Mouse (Mus musculus): ENCODE measurements around the gene Tcf3. TPM values are rescaled to one million over a fixed set of nuclear protein-coding genes. Genes with fewer than 3 reads are reported as not detected.

Gene Tcf3
- total RNA-seq, 2 experiments from 2014 or later: 36.1 to 42.9 TPM

Small RNAs within 50 kb of the gene (microRNA-seq; reads per million reads assigned to microRNA genes)
- 0 reads per million in 2 experiments for gene Gm22721

Other genes starting within 250 kb of the Tcf3 start
- gene Mum1, start 207.2 kb downstream of the Tcf3 start, total RNA-seq (2021): 10 to 100 TPM; 40.3 to 46.6 TPM
- 100 to 1,000 TPM; 143 to 152 TPM for gene Ndufs7, start 184.5 kb downstream of the Tcf3 start, total RNA-seq (2021)
- 10 to 100 TPM; 27.8 to 31.5 TPM for gene Gamt, start 172.6 kb downstream of the Tcf3 start, total RNA-seq (2021)
- gene Dazap1, start 172.2 kb downstream of the Tcf3 start, total RNA-seq (2021): 10 to 100 TPM; 94.6 to 96.3 TPM
- 100 to 1,000 TPM; 733 to 857 TPM for gene Rps15, start 141.2 kb downstream of the Tcf3 start, total RNA-seq (2021)
- 100 to 1,000 TPM; 179 to 181 TPM for gene Apc2, start 137.7 kb downstream of the Tcf3 start, total RNA-seq (2021)
- 10 to 100 TPM; 19.7 to 22.2 TPM for gene 2310011J03Rik, start 113.1 kb downstream of the Tcf3 start, total RNA-seq (2021)
- 1 to 10 TPM; 7.1 to 8.0 TPM for gene Pcsk4, start 104.1 kb downstream of the Tcf3 start, total RNA-seq (2021)
- gene Reep6, start 103.7 kb downstream of the Tcf3 start, total RNA-seq (2021): 10 to 100 TPM; 10.3 to 11.6 TPM
- 1 to 10 TPM in 1 of 2 experiments, under 1 TPM in 1; 0.75 to 1.2 TPM for gene Adamtsl5, start 85.2 kb downstream of the Tcf3 start, total RNA-seq (2021)
- 1 to 10 TPM; 1.7 to 3.8 TPM for gene Plk5, start 77.2 kb downstream of the Tcf3 start, total RNA-seq (2021)
- gene Mex3d, start 46.0 kb downstream of the Tcf3 start, total RNA-seq (2021): 10 to 100 TPM; 33.6 to 36.6 TPM
- gene Mbd3, start 34.1 kb downstream of the Tcf3 start, total RNA-seq (2021): 100 to 1,000 TPM; 119 to 129 TPM
- gene Uqcr11, start 26.8 kb downstream of the Tcf3 start, total RNA-seq (2021): 100 to 1,000 TPM; 503 to 527 TPM
- under 1 TPM; 0.07 TPM for gene Onecut3, start 61.2 kb upstream of the Tcf3 start, total RNA-seq (2021)
- under 1 TPM; 0.21 to 0.38 TPM for gene Atp8b3, start 105.5 kb upstream of the Tcf3 start, total RNA-seq (2021)
- 10 to 100 TPM; 49.5 to 53.9 TPM for gene Rexo1, start 127.9 kb upstream of the Tcf3 start, total RNA-seq (2021)
- 10 to 100 TPM; 41.8 to 43.6 TPM for gene Klf16, start 143.7 kb upstream of the Tcf3 start, total RNA-seq (2021)
- 100 to 1,000 TPM; 179 to 191 TPM for gene Abhd17a, start 156.7 kb upstream of the Tcf3 start, total RNA-seq (2021)
- 10 to 100 TPM; 34.9 to 42.9 TPM for gene Scamp4, start 169.2 kb upstream of the Tcf3 start, total RNA-seq (2021)
- gene Adat3, start 169.2 kb upstream of the Tcf3 start, total RNA-seq (2021): 1 to 10 TPM; 2.1 to 4.5 TPM
- 1 to 10 TPM; 2.6 to 3.0 TPM for gene Gm49322, start 172.4 kb upstream of the Tcf3 start, total RNA-seq (2021)
- 100 to 1,000 TPM; 146 to 157 TPM for gene Csnk1g2, start 189.2 kb upstream of the Tcf3 start, total RNA-seq (2021)
- gene Btbd2, start 223.4 kb upstream of the Tcf3 start, total RNA-seq (2021): 10 to 100 TPM; 84.4 to 90.6 TPM
- 10 to 100 TPM; 48.5 to 53.2 TPM for gene Mknk2, start 244.5 kb upstream of the Tcf3 start, total RNA-seq (2021)

Measured in layer of hippocampus, postnatal 10 days (tissue).